Mouse (Mus musculus) testis, adult 2 months (tissue): ENCODE measurements at regions not wholly inside any gene's neighbourhood (a gene's known extent, or its start where the extent isn't known, plus 50 kb on each side); places are given as distances from the start of the nearest gene placed in this dataset.

ENCODE experiments used
- CTCF ChIP-seq: fragments of 200-500 bp; IDR thresholded peaks from 2 replicates; pipeline ENCODE4 v1.5.1; 2012; ENCODE audit warnings: low read depth, mild to moderate bottlenecking, inconsistent platforms, low read length, moderate library complexity; ENCODE audit not compliant: control insufficient read depth, insufficient read depth, insufficient replicate concordance
- POLR2A ChIP-seq: fragments of 200-500 bp; IDR thresholded peaks from 2 replicates; pipeline ENCODE4 v1.6.1; 2012; ENCODE audit warnings: low read depth, mild to moderate bottlenecking, inconsistent platforms, low read length, moderate library complexity; ENCODE audit not compliant: control insufficient read depth

GRCm38 (mm10) chr13:5440454-5440853, 420.8 kb upstream of the Klf6 start:
- TF ChIP-seq POLR2A (no peak), CTCF (no peak)
